Mouse (Mus musculus): ENCODE measurements around the gene Olfr822. TPM values are rescaled to one million over a fixed set of nuclear protein-coding genes. Genes with fewer than 3 reads are reported as not detected.

The Olfr822 gene
- total RNA-seq (2023): not detected

DNA sequence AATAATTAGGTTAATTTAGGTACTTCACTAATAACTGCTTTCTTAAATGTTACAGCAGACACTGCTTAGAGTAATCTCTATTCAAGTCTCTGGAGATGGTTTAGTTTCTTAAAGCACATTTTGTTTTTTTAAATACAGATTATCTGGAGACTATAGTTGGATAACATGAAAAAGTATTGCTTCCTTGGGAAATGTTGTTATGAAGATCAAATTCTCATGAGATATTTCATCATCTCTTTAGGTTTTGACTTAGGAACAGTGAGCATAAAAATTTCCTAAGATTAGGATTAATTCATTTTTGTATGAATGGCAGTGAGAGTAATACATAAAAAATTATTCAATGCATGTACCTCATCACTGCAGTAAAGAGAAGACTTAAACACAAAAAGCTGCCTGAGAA lies at the start of gene Olfr822:
Gene Olfr822, plus strand, starts transcription at position 301 of the 400 bp plus-strand sequence.

GRCm38 (mm10) chr10:130030048-130030447 lies 41.0 kb upstream of the Olfr822 start, which contains the start of gene Olfr821:
TSS of gene Olfr821 (plus strand) at chr10:130030348.

GRCm38 (mm10) chr10:130115283-130115682 lies 44.3 kb downstream of the Olfr822 start, which contains the start of gene Olfr823:
TSS of gene Olfr823 (minus strand) at chr10:130115383.

Other genes starting within 250 kb of the Olfr822 start
- gene Olfr812, start 225.1 kb upstream of the Olfr822 start, total RNA-seq (2023): not detected
- not detected for gene Olfr813, start 215.8 kb upstream of the Olfr822 start, total RNA-seq (2023)
- not detected for gene Olfr814, start 191.4 kb upstream of the Olfr822 start, total RNA-seq (2023)
- not detected for gene Olfr815, start 165.3 kb upstream of the Olfr822 start, total RNA-seq (2023)
- not detected for gene Olfr816, start 155.6 kb upstream of the Olfr822 start, total RNA-seq (2023)
- gene Olfr818, start 122.1 kb upstream of the Olfr822 start, total RNA-seq (2023): not detected
- gene Olfr819, start 103.9 kb upstream of the Olfr822 start, total RNA-seq (2023): not detected
- not detected for gene Olfr247, start 95.1 kb upstream of the Olfr822 start, total RNA-seq (2023)
- gene Gm10310, start 86.1 kb upstream of the Olfr822 start, total RNA-seq (2023): not detected
- gene Olfr820, start 58.6 kb upstream of the Olfr822 start, total RNA-seq (2023): not detected
- not detected for gene Olfr821, start 40.9 kb upstream of the Olfr822 start, total RNA-seq (2023)
- gene Olfr823, start 44.2 kb downstream of the Olfr822 start, total RNA-seq (2023): not detected
- gene Olfr824, start 58.8 kb downstream of the Olfr822 start, total RNA-seq (2023): not detected
- not detected for gene Olfr825, start 95.6 kb downstream of the Olfr822 start, total RNA-seq (2023)
- not detected for gene Olfr826, start 113.0 kb downstream of the Olfr822 start, total RNA-seq (2023)
- not detected for gene Olfr827, start 143.2 kb downstream of the Olfr822 start, total RNA-seq (2023)
- not detected for gene Neurod4, start 209.0 kb downstream of the Olfr822 start, total RNA-seq (2023)

Data from neutrophil, adult 83 days (primary cell).